Mouse (Mus musculus): ENCODE results near the gene Gm17657.

DNA sequence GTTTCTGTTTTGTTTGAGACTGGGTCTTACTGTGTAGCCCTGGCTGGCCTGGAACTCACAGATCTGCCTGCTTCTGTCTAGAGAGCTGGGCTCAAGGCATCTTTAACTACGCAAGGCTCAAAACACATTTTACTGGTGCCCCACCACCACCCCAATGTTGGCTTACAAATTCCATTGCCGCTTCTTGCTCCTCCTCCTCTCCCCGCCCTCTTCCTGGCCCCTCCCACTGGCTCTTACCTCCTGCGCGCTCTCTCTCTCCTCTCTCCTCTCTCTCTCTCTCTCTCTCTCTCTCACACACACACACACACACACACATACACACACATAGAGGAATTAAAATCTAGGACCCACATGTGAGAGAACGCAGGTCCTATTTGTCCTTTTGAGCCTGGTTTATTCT lies 18.9 kb downstream of the Gm17657 start:
- TF ChIP-seq CTCF (conservative IDR thresholded peaks at IDR 0.05; ENCODE audit: low read length) (no peak), POU5F1 (IDR thresholded peaks at IDR 0.05; ENCODE audit: borderline replicate concordance, low read length) (no peak)

Data from E14TG2a.4 (cell line).